Mouse (Mus musculus): ENCODE measurements around the gene Nusap1. TPM values are rescaled to one million over a fixed set of nuclear protein-coding genes. Genes with fewer than 3 reads are reported as not detected.

The Nusap1 gene
- polyA plus RNA-seq, 1 experiment from 2014 or later, result 65.4 TPM

DNA sequence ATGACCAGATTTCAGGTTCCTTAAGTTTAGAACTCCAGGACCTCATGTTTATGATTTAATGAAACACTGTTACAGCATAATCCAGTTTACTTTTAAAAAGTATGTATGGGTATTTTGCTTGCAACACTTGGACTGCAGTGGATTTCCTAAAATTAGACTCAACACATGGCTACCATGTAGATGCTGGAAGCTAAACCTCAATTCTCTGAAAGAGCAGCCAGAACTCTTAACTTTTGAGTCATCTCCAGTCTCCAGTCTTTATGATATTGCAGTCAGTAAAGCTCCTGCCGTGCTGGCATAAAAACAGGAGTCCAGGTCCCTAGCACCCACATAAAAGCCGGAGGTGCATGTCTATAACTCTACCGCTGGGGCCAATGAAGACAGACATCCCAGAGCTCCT is 81.9 kb downstream of the Nusap1 start:
- Histone ChIP-seq H3K4me3 (replicated peaks; ENCODE audit: low read length) (no peak overlapping the region), H3K36me3 (ENCODE audit: control insufficient read depth, insufficient read depth, low read length) (0 out of 2 replicates have a peak, but pooled peaks cover 5% of the 10 kb centered on the region), H3K9ac (ENCODE audit: low read length) (no peak overlapping the region), H3K27me3 (ENCODE audit: control insufficient read depth, insufficient read depth, low read length) (no peaks in the 10 kb centered on the region), H3K27ac (ENCODE audit: low read length) (no peak overlapping the region), H3K4me1 (ENCODE audit: control insufficient read depth, insufficient read depth, low read length) (no peaks in the 10 kb centered on the region), H3K4me2 (ENCODE audit: low read depth, low read length) (no peak overlapping the region), H3K9me3 (replicated peaks; ENCODE audit: control insufficient read depth, low read length) (no peaks in the 10 kb centered on the region)
- 94% methylated on average over 3 of the region's 3 CpGs for WGBS
- ATAC-seq (ENCODE audit: insufficient read depth, low FRiP score), result no peak

Other genes starting within 250 kb of the Nusap1 start
- gene Ino80, start 140.6 kb upstream of the Nusap1 start, polyA plus RNA-seq (2015; fragmentation: Nextera tagmentation; extraction: Ambion mirVana), result 3.6 and 3.9 TPM in 2 replicates
- 0.18 and 0.24 TPM in 2 replicates for gene Exd1, start 70.7 kb upstream of the Nusap1 start, polyA plus RNA-seq (2015; fragmentation: Nextera tagmentation; extraction: Ambion mirVana)
- gene Chp1, start 70.6 kb upstream of the Nusap1 start, polyA plus RNA-seq (2015; fragmentation: Nextera tagmentation; extraction: Ambion mirVana), result 92.4 and 110 TPM in 2 replicates
- gene Oip5, start 171 bp downstream of the Nusap1 start, polyA plus RNA-seq (2015; fragmentation: Nextera tagmentation; extraction: Ambion mirVana), result 22.3 and 24.9 TPM in 2 replicates
- 41.1 and 48.1 TPM in 2 replicates for gene Ndufaf1, start 44.5 kb downstream of the Nusap1 start, polyA plus RNA-seq (2015; fragmentation: Nextera tagmentation; extraction: Ambion mirVana)
- gene Rtf1, start 56.8 kb downstream of the Nusap1 start, polyA plus RNA-seq (2015; fragmentation: Nextera tagmentation; extraction: Ambion mirVana), result 30.3 and 36.8 TPM in 2 replicates
- 7.5 and 7.6 TPM in 2 replicates for gene Itpka, start 124.0 kb downstream of the Nusap1 start, polyA plus RNA-seq (2015; fragmentation: Nextera tagmentation; extraction: Ambion mirVana)
- gene Ltk, start 142.1 kb downstream of the Nusap1 start, polyA plus RNA-seq (2015; fragmentation: Nextera tagmentation; extraction: Ambion mirVana), result 1.7 and 2.1 TPM in 2 replicates
- gene Rpap1, start 169.2 kb downstream of the Nusap1 start, polyA plus RNA-seq (2015; fragmentation: Nextera tagmentation; extraction: Ambion mirVana), result 26.1 and 26.7 TPM in 2 replicates
- gene Tyro3, start 179.4 kb downstream of the Nusap1 start, polyA plus RNA-seq (2015; fragmentation: Nextera tagmentation; extraction: Ambion mirVana), result 26.7 and 31.1 TPM in 2 replicates

Measured in stomach, embryonic 16.5 days (tissue).